Comparison of ENCODE assay signal across 9 mouse cellular contexts in genomic region chr17:7269151-7269806, GRCm38 (mm10). TPM values are rescaled to one million over a fixed set of nuclear protein-coding genes. Genes with fewer than 3 reads are reported as not detected.
DNase-seq lines count a peak whose midpoint lies in the region; ATAC-seq lines count a peak whose summit lies in the region.
"Had no signal": no experiment of that assay in that cellular context is flagged by ENCODE, and none has a peak within 500 bp of the region (broad histone marks: within the 10 kb centered on the region; RNA-seq: fewer than 3 reads in every experiment).

No protein-coding gene starts in this region.

- H3K9me3 ChIP-seq in kidney, embryonic 15.5 days (replicated peaks) = no peaks in the 10 kb centered on the region
- H3K9me3 ChIP-seq in embryonic facial prominence, embryonic 12.5 days = no peaks in the 10 kb centered on the region
- no peaks in the 10 kb centered on the region for H3K9me3 ChIP-seq in hindbrain, embryonic 13.5 days
- H3K9me3 ChIP-seq in forebrain, embryonic 11.5 days (ENCODE audit: control insufficient read depth, low read length) = no peaks in the 10 kb centered on the region

- H3K9ac ChIP-seq in kidney, embryonic 15.5 days = no peak overlapping the region
- H3K9ac ChIP-seq in embryonic facial prominence, embryonic 12.5 days = no peak overlapping the region
- no peak overlapping the region for H3K9ac ChIP-seq in hindbrain, embryonic 13.5 days
- H3K9ac ChIP-seq in forebrain, embryonic 11.5 days (ENCODE audit: low read length) = no peak overlapping the region

- no peak overlapping the region for H3K4me2 ChIP-seq in kidney, embryonic 15.5 days
- no peak overlapping the region for H3K4me2 ChIP-seq in embryonic facial prominence, embryonic 12.5 days (replicated peaks)
- no peak overlapping the region for H3K4me2 ChIP-seq in hindbrain, embryonic 13.5 days
- H3K4me2 ChIP-seq in forebrain, embryonic 11.5 days (ENCODE audit: low read depth, low read length, severe bottlenecking) = no peak overlapping the region

- peak overlapping the region; percentile 47; the same call in 1 of the 2 replicates for H3K27ac ChIP-seq in kidney, embryonic 15.5 days
- H3K27ac ChIP-seq in embryonic facial prominence, embryonic 12.5 days = peak overlapping the region; percentile 12; the same call in 1 of the 2 replicates
- peak overlapping the region; percentile 49; the same call in 1 of the 2 replicates for H3K27ac ChIP-seq in hindbrain, embryonic 13.5 days
- H3K27ac ChIP-seq in forebrain, embryonic 11.5 days (ENCODE audit: low read depth, low read length) = no peak overlapping the region

- peaks cover 62% of the 10 kb centered on the region for H3K4me1 ChIP-seq in kidney, embryonic 15.5 days
- peaks cover 39% of the 10 kb centered on the region for H3K4me1 ChIP-seq in embryonic facial prominence, embryonic 12.5 days
- peaks cover 70% of the 10 kb centered on the region for H3K4me1 ChIP-seq in hindbrain, embryonic 13.5 days (replicated peaks)
- 0 out of 2 replicates have a peak, but pooled peaks cover 1% of the 10 kb centered on the region for H3K4me1 ChIP-seq in forebrain, embryonic 11.5 days (replicated peaks; ENCODE audit: control insufficient read depth, insufficient read depth, low read length)

- H3K4me3 ChIP-seq in kidney, embryonic 15.5 days (replicated peaks) = no peak overlapping the region
- no peak overlapping the region for H3K4me3 ChIP-seq in embryonic facial prominence, embryonic 12.5 days
- no peak overlapping the region for H3K4me3 ChIP-seq in hindbrain, embryonic 13.5 days
- no peak overlapping the region for H3K4me3 ChIP-seq in forebrain, embryonic 11.5 days (ENCODE audit: low read depth, low read length)

- 0 out of 2 replicates have a peak, but pooled peaks cover 4% of the 10 kb centered on the region for H3K36me3 ChIP-seq in kidney, embryonic 15.5 days
- no peaks in the 10 kb centered on the region for H3K36me3 ChIP-seq in embryonic facial prominence, embryonic 12.5 days
- H3K36me3 ChIP-seq in hindbrain, embryonic 13.5 days = peaks cover 6% of the 10 kb centered on the region
- H3K36me3 ChIP-seq in forebrain, embryonic 11.5 days (ENCODE audit: control insufficient read depth, insufficient read depth, low read length) = no peaks in the 10 kb centered on the region

- ATAC-seq in kidney, embryonic 15.5 days (replicated peaks; ENCODE audit: low FRiP score) = no peak
- ATAC-seq in embryonic facial prominence, embryonic 12.5 days (ENCODE audit: insufficient number of reproducible peaks, insufficient read depth, low FRiP score, low TSS enrichment) = no peak
- no peak for ATAC-seq in hindbrain, embryonic 13.5 days (ENCODE audit: low FRiP score)
- ATAC-seq in erythroblast, adult 5-6 weeks (replicated peaks; ENCODE audit: low FRiP score, poor library complexity, severe bottlenecking) = no peak
- no peak for ATAC-seq in forebrain, embryonic 11.5 days (replicated peaks; ENCODE audit: low FRiP score)

- no peak for DNase-seq in kidney, postnatal 10 days
- DNase-seq in lung, postnatal 25 days (ENCODE audit: low spot score) = peak; percentile 3
- no peak for DNase-seq in urinary bladder, postnatal 36 days (ENCODE audit: low spot score in 2 of 2)
- DNase-seq in forebrain, embryonic 11.5 days (ENCODE audit: low spot score) = no peak

- WGBS in kidney, embryonic 15.5 days = 38% methylated on average over 12 of the region's 12 CpGs
- 68% methylated on average over 12 of the region's 12 CpGs for WGBS in embryonic facial prominence, embryonic 12.5 days
- WGBS in hindbrain, embryonic 13.5 days = 59% methylated on average over 12 of the region's 12 CpGs
- WGBS in forebrain, embryonic 11.5 days = 80% methylated on average over 12 of the region's 12 CpGs

- no peaks in the 10 kb centered on the region for H3K27me3 ChIP-seq in kidney, embryonic 15.5 days
- H3K27me3 ChIP-seq in embryonic facial prominence, embryonic 12.5 days = no peaks in the 10 kb centered on the region
- no peaks in the 10 kb centered on the region for H3K27me3 ChIP-seq in hindbrain, embryonic 13.5 days
- H3K27me3 ChIP-seq in forebrain, embryonic 11.5 days (ENCODE audit: control insufficient read depth, insufficient read depth, low read length) = no peaks in the 10 kb centered on the region

RNA-seq across cellular contexts. Expression of gene Tcp10a, which starts 55.2 kb away (rescaled TPM):
- polyA plus RNA-seq in kidney, embryonic 15.5 days (2015; fragmentation: Nextera tagmentation; extraction: Ambion mirVana) = not detected in 2 replicates
- not detected in 2 replicates for polyA plus RNA-seq in embryonic facial prominence, embryonic 12.5 days (2016; fragmentation: Nextera tagmentation; extraction: Ambion mirVana)
- not detected in 2 replicates for polyA plus RNA-seq in hindbrain, embryonic 13.5 days (2015; fragmentation: Nextera tagmentation; extraction: Ambion mirVana)
- total RNA-seq in erythroblast, adult 5-6 weeks (2015; ENCODE audit: low replicate concordance) = not detected in 2 replicates
- total RNA-seq in erythroblast, adult 5-6 weeks (2017; ENCODE audit: low replicate concordance) = not detected in 2 replicates
- 0.17 TPM in 1 of 2 replicates, not detected in the other for polyA plus RNA-seq in forebrain, embryonic 11.5 days (2014; fragmentation: Nextera tagmentation; extraction: Ambion mirVana)
- total RNA-seq: heart, postnatal 36 days had no signal
